Mouse (Mus musculus) embryo, embryonic 9.5 days (tissue): ENCODE measurements around the gene Lrsam1.

ENCODE experiments used
- DNase-seq: peaks from one replicate; pipeline ENCODE4 v3.0.0-alpha.2; 2017; ENCODE audit errors: extremely low spot score

The Lrsam1 gene

DNA sequence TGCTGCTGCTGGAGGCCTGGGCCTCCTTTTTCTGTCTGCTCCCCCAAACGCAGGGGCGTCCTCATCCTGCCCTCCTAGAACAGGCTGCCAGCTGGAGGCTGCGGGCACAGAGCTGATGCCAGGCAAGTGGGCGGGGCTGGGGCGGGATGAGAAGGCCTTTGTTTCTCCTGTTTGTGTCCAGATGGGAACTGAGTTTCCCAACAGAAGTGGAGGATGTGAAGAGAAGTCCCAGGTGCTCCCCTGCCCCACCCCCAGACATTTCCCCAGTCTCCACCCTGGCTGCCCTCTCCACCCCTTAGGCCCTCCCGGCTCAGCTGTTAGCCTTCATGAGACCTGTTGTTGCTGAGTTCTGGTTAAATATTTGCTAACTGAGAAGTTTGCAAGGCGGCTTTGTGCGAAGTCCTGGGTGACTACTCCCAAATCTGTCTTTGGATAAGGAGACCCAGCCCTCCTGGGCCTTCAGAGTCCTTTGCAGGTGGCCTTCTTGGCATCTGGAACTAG lies 65.8 kb downstream of the Lrsam1 start:
- no peak for DNase-seq

DNA sequence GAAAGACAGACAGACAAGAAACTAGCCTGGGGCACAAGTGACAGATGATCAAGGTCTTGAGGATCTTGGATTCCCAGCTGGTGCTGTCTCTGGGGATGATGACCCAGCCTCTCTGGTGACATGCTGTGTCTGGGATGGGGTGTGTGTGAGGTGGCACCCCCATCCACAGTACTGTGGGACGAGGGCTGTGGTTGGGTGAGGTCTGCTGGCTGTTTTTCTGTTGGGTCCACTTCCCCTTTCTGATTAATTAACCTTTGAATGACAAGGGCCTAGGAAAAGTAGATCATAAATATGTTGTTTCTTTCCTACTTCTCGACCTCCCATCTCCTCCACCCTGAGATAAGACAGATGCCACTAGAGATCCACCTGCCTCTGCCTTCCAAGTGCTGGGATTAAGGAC lies 67.3 kb downstream of the Lrsam1 start:
- no peak for DNase-seq

- DNase-seq, result no peak
Observed at GRCm38 (mm10) chr2:32892490-32892889, 68.9 kb downstream of the Lrsam1 start.

DNA sequence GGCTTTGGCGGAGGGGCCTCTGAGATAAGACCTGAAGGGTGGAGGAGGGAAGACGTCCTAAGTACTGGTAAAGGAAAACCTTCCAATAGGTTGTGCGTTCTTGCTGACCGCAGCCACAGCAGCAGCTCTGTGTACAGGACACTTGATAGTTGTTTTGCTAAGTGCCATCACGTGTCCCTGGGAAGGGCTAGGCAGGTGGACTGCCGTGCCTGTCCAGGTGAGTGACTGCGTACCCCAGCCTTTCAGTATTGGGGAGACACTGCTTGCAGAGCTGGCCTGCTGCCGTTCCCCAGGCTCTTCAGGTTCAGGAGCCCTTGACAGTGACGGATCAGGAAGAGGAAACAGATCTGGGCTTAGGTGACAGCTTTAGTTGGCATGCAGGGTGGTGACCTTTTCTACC lies 70.1 kb downstream of the Lrsam1 start:
- no peak for DNase-seq

DNA sequence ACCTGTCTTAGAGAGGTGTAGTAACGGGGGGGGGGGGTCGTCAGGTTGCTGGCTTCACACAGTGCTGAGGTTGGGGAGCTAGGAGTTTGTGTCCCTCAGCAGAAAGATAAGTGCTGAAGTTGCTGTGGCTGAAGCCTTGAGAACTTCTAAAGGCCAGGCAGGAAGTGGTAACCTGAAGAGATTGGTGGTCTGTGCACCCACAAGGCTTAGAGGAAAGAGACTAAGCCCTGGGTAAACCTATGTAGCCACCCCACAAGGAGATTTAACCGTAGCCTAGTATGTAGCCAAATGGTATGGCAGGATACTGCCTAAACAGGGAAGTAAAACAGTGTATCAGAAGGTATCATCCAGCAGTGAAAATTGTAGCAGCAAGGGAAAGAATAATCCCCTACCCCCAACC lies 71.1 kb downstream of the Lrsam1 start:
- DNase-seq, result no peak

GRCm38 (mm10) chr2:32888551-32888950 lies 72.9 kb downstream of the Lrsam1 start:
- no peak for DNase-seq

- DNase-seq, result peak; percentile 32
Observed at GRCm38 (mm10) chr2:32888029-32888428, 73.4 kb downstream of the Lrsam1 start.

DNA sequence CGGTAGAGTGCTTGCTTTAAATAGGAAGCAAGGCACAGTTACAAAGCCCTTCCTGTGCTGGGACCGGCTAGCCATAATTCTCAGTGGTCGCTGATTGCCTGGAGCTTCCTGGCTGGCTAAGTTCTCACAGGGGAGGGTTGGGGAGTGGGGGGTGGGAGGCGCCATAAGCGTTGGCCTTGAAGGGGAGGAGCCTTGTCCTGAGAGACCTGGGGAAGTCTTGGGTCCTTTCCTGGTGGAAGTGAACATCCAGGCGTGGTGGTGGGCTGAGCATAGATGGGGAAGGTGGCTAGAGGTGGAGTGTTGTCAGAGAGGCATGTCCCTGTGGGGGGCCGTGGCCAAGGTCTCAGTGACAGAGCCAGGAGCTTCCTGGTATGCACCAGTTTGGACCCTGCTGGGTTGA lies 76.7 kb downstream of the Lrsam1 start:
- DNase-seq, result peak; percentile 33

- DNase-seq, result no peak
Observed at GRCm38 (mm10) chr2:32882283-32883043, 79.0 kb downstream of the Lrsam1 start.

GRCm38 (mm10) chr2:32881723-32882122 lies 79.7 kb downstream of the Lrsam1 start:
- DNase-seq, result no peak

- DNase-seq, result peak; percentile 40
Observed at GRCm38 (mm10) chr2:32881054-32881453, 80.4 kb downstream of the Lrsam1 start.

- no peak for DNase-seq
Observed at GRCm38 (mm10) chr2:32879593-32879992, 81.8 kb downstream of the Lrsam1 start.

- no peak for DNase-seq
Observed at GRCm38 (mm10) chr2:32878396-32878795, 83.0 kb downstream of the Lrsam1 start.

DNA sequence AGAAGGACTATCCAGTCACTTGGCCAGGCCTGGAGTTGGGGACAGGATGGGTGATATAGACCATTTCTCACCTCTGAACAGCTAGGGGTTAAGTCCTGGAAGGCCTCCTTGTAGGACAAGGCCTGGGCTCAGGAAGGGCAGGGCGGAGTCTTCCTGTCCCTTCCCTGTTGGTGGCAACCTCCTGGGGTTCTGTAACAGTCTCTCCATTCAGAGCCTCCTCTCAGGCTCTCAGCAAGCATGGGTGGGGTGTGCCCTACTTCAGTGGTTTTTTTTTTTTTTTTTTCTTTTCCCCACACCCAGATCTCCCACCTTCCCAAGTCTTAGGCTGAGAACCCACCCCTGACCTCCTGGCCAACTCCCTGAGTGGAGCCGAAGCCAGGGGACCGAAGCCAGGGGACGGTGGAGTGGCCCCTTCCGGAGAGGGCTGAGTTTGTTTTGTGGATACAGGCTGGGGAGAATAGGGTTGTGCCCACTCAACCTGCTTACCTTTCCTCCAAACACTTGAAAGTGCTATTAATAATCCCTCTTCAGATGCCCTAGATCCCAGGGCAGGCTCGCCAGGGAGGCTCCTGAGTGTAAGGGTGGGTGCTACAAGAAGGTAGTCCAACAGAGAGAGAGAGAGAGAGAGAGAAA lies 83.5 kb downstream of the Lrsam1 start:
- no peak for DNase-seq

GRCm38 (mm10) chr2:32877303-32877702 lies 84.1 kb downstream of the Lrsam1 start:
- no peak for DNase-seq

DNA sequence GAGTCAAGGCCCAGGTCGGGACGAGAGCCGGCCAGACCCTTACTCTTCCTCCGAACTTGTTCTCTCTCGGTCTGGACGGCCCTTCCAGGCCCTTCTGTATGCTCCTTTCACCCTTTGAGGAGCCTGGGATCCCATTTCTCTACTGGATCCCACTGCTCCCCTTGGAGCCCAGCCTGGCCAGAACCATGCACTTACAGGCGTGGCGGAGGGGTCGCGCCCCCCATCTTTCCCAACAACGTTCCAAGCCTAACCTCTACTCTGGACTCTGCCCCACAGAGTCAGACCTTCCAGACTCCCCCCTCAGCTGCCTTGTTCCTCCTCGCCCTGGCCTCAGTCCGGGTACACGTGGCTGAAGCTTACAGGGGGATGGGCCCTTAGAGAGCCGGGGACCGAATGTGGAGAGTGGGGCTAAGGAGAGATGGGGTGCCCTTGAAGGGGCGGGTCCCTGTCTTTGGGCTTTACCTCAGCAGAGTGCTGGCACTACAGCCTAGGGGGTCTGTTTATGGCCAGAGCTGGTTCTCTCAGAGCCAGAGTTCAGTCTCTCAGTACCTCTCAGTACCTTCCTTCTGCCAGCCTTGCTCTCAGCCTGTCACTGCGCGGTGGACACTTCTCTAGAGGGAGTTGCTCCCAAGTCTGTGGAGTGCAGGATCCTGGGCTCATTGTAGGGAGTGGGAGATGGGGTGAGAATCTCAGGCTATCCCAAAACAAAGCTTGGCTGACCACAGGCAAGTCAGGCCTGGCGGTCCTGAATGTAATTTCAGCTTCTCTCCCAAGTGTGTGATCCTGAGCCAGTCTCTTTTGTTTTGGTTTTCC lies 84.7 kb downstream of the Lrsam1 start:
- DNase-seq, result peak; percentile 43

DNA sequence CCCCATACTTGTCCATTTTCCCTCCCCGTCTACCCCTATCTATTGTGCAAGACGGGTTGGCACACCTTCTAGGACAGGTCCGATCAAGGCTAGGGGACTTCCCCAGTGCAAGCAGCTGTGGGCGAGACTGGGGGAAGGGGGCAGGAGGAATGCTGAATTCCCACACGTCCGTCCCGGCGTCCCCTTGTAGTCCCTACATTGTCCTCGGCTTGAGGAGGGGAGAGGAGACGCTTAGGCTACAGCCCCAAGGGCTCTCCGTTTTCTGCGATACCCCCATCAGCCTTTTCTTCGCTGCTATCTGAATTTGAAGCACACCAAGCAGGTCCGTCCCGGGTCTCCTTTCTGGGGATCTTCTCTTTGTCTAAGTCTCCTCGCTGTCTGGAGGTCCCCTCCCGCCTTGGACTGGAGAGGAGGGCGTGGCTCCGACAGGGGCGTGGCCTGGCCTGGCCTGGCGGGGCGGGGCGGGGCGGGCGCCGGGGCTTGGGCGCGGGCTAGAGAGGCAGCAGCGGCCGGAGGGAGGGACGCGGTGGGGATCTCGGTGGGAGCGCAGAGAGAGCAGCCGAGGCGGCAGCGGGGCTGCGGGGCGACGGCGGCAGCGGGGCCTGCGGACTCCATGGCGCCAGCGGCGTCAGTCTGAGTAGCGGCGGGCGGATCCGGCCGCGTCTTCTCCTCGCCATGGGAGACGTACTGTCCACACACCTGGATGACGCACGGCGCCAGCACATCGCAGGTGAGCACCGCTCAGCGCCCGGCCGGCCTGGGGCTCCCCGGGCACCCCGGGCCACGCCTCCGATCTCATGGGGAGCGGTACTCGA lies 85.5 kb downstream of the Lrsam1 start, which contains the start of gene Fam129b:
TSS of gene Fam129b (plus strand) at position 440 of the 815 bp plus-strand sequence.
- peak; percentile 98 for DNase-seq
